Mouse (Mus musculus): ENCODE data around the gene Sfrp2.

DNA sequence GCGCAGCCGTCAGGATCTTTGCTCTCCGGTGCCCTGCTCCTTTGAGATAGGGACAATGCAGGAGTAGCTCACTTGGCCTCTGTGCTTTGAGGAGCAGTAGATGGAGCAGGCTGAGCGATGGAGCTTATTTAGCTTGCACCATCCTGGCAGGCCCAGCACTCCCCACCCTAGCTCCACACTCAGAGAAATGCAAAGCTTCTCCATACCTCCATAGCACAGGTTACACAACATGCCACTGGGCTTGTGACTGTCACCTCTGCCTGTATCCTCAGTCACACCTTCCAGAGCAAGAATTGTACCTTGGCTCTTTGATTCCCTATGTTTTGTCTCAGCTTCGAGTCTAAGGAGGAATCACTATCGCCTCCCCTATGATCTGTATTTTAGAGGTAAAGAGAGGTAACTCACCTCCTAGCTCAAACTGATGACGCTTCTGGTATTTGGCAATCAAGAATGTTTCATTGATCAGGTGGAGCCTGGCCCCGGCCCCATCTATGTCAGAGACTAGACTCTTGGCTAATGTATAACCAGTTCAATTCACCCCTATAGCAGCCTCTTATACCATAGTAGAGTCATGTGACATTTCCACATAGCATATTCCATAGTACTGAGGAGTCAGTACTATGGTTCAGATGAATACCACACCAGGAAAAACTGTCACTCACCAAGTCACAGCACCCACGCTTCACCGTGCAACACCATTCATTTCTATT lies 5.2 kb downstream of the Sfrp2 start:
- TF ChIP-seq CTCF (IDR thresholded peaks at IDR 0.05; ENCODE audit: low read depth), result no peak
- TF ChIP-seq EP300 (IDR thresholded peaks at IDR 0.05; ENCODE audit: low read depth), result no peak

All from heart, postnatal 0 days (tissue).